Mouse (Mus musculus) frontal cortex, adult 2 months (tissue): ENCODE measurements around the gene Rbm26. TPM values are rescaled to one million over a fixed set of nuclear protein-coding genes. Genes with fewer than 3 reads are reported as not detected.

ENCODE experiments used
- DNase-seq, 2 experiments: peaks; one replicate each; pipeline ENCODE4 v3.0.0; 2022; ENCODE audit warnings: low spot score in 1 of 2; ENCODE audit errors: extremely low spot score in 1 of 2
- polyA plus RNA-seq: library from polyadenylated mRNA; depleted of rRNA; stranded (reverse); fragments of >200 nt; gene quantifications from 2 replicates; pipeline ENCODE4 v1.2.3, GENCODE M21; 2012; rRNA removed

The Rbm26 gene
- polyA plus RNA-seq = 47.2 and 51.2 TPM in 2 replicates

- DNase-seq = peak; percentile 90 to 97
Observed at GRCm38 (mm10) chr14:105177238-105177693, at the start of gene Rbm26. TSS of gene Rbm26 (minus strand) at chr14:105177327.

GRCm38 (mm10) chr14:105225790-105226189 lies 48.7 kb upstream of the Rbm26 start:
- no peak for DNase-seq

GRCm38 (mm10) chr14:105222240-105222639 lies 45.1 kb upstream of the Rbm26 start:
- DNase-seq = no peak

DNA sequence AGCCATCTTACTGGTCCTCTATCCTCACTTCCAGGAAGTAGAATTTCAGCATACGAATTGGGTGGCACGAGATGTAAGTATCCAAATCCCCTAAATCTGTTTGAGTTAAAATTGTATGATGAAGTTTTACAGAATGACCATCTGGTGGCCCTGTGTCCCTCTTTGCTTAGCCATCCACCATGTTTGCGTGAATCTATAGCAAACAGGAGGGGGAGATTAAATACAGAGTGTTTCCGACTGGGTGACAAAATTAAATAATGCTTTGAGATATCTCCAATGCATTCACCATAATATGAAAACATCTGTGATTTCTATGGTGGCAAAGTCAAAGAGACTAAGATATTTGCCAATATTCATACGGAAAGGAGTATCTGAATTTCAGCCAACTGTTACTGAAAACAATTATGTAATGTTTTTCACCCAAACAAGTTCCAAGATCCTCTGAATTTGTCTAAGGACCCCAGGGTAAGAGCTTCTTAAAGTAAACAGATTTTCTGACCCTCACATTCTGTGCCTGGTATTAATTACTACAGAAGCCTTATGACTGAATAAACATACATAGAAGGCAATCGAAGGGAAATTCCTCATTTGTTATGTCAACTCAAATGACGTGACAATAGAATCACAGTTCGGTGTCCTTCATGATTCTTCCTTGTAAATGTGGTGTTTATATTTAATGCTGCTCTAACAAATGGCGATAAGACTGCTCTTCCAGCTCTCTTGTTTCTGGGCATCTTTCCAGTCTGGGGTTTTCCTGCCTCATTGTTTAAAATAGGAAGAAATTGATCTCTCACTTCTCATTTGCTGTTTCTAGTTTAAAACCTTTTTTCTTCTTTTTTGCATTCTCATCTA lies 42.6 kb upstream of the Rbm26 start:
- peak in 1 of 2 experiments; percentile 14 for DNase-seq

DNA sequence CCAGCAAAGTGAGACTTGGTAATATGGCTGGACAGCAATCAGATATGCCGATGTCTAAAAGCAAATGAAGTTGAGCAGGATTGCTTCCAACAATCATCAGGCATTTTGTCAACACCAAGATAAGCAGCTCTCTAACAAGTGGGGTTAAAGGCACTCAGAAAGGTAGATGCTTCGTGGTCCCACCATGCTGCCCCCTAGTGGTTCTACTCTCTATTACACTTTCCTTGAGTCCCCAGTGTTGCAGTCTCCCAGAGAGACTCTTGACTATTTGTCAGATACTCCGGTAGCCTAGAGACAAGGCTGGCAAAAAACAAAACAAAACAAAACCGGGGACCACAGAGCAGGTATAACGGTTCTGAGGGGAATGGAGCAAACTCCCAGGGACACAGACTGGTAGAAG lies 21.3 kb upstream of the Rbm26 start:
- peak in 1 of 2 experiments; percentile 41 for DNase-seq

- no peak for DNase-seq
Observed at GRCm38 (mm10) chr14:105194682-105195081, 17.6 kb upstream of the Rbm26 start.

GRCm38 (mm10) chr14:105184866-105185265 lies 7.7 kb upstream of the Rbm26 start:
- no peak for DNase-seq

DNA sequence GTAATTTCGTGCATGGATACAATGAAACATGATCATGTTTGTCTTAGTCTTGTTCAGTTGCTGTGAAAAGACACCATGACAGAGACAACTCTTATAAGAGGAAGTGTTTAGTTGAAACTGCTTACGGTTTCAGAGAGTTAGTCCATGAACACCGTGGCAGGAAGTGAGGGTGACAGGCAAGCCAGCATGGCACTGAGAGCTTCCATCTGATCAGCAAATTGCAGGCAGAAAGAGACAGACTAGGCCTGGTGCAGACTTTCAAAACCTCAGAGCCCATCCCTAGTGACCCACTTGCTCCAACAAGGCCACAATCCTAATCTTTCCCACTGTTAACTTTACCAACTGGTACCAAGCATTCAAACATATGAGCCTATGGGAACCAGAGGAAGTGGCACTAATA lies 5.7 kb upstream of the Rbm26 start:
- DNase-seq = no peak

- no peak for DNase-seq
Observed at GRCm38 (mm10) chr14:105179733-105180132, 2.6 kb upstream of the Rbm26 start.

DNA sequence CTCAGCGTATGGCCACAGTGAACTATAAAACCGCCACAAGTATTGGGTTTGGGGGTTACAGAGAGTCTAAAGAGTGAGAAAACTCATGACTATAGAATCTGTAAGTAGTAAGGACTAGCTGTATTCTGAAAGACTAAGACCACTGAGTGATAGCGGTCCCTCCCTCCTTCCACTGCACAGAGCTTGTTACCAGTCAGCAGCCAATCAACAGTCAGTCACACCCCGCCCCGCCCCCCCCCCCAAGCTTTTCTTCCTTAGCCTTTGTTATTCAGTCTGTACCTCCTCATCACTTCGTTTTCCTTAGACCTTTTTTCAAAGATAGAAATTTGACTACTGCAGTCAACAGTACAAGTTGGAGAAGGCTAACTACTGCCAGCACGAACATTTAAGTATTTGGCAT lies 1.9 kb upstream of the Rbm26 start:
- DNase-seq = no peak

- DNase-seq = peak in 1 of 2 experiments; percentile 32
Observed at GRCm38 (mm10) chr14:105176381-105177168, 552 bp downstream of the Rbm26 start.

DNA sequence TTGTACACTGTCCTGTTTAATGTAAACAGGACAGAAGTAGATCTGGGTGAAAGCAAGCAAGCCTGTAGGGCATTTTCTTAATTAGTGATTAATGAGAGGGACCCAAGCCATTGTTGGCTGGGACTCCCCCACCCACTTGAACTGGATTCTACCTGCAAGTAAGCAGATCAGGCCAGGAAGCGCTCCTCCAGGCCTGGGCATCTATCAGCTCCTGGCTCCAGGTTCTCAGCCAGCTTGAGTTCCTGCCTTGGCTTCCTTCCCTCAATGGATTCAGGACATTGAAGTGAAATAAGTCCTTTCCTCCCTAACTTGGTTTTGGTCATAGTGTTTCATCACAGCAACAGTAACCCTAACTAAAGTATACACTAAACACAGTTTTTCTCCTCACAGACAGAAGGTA lies 9.9 kb downstream of the Rbm26 start:
- no peak for DNase-seq

DNA sequence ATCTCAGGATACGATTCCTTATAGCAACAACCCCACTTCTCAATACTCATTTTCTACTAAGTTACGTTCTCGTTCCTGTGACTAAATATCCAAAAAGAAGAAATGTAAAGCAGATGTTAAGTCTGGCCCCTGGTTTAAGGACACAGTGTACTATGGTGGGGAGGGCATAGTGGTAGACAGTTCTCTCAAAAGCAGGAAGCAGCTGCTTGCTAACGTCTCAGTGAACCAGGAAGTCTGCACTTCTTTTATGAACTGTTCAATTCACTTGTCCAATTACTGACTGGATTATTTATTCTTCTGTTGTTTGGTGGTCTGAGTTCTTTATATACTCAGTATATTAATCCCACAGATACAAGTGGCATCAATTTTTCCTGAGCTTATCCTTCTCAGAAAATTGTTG lies 12.3 kb downstream of the Rbm26 start:
- no peak for DNase-seq

- no peak for DNase-seq
Observed at GRCm38 (mm10) chr14:105161334-105161733, 15.8 kb downstream of the Rbm26 start.

DNA sequence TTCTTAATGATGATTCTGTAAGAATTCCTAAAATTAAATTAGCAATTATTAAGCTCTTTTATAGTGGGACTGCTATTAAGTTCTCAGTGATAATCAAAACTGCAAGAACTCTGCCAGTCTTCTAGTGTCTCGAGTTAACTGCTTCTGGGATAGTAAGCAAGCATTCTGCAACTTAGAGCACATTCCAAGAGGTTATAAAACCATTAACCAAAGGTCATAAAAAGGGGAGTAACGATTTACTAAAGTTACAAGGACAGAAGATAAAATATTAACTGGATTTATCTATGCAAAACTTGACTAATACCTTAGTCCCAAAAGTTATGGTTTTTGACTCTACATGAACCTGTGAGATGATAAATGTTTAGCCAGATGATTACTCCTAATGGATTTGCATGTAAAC lies 18.6 kb downstream of the Rbm26 start:
- DNase-seq = no peak

- DNase-seq = no peak
Observed at GRCm38 (mm10) chr14:105134076-105134475, 43.1 kb downstream of the Rbm26 start.

- DNase-seq = no peak
Observed at GRCm38 (mm10) chr14:105127715-105128385, 49.3 kb downstream of the Rbm26 start.

DNA sequence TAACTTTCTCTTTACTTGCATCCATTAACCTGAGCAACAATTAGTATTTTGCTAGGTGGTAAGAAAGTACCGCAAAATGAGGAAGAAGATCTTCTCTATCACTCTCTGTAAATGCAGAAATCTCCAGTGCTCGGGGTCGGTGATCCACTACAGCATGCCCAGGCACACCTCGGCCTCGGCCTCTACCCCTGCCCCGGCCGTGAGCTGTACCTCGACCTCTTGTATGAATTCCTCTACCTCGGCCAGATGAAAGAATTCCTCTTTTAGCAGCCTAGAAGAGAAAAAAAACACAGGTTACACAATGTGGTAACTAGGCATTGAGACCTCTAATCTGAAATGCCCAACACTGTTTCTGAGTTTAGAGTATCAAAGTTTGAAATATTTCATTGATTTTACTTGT lies 52.6 kb downstream of the Rbm26 start:
- no peak for DNase-seq

DNA sequence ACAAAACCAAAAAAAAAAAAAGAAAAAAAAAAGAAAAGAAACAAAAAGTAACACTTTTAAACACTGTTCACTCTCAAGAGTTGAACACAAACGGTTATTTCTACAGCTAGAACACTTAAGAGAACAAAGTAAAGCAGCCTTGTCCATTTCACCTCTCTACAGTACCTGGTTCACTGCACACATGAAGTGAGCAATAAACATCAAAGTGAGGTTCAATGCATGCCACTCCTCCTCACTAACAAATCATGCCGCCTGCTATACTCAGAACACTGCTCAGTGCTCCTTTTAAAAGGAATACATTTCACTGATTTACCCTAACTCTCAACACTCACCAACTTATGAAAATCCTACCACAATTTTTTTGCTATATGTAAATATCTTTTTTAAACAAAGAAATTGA lies 61.7 kb downstream of the Rbm26 start:
- no peak for DNase-seq

GRCm38 (mm10) chr14:105106252-105106651 lies 70.9 kb downstream of the Rbm26 start:
- DNase-seq = no peak

DNA sequence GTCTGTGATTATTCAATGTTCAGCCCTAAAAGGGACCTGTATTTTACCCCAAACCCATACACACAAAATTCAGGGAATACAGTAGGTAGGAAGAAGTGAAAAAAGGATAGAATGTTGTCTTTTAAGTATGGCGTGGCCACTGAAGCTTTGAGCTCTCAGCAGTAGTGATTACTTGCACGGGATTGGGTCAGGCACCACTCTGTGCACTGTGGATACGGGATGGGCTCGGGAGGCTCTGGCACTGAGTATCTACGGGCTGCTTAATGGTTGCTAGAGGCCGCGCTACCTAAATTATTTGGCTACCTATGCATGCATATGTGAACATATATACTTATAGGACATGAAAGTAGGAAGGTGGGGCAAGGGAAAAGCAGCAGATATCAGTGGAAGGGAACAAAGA lies 78.3 kb downstream of the Rbm26 start:
- no peak for DNase-seq
